Mouse (Mus musculus): Measurements from ENCODE around the gene Bmt2. TPM values are rescaled to one million over a fixed set of nuclear protein-coding genes. Genes with fewer than 3 reads are reported as not detected.

Bmt2 gene
- polyA plus RNA-seq, 1 experiment from 2014 or later, result 3.5 TPM

GRCm38 (mm10) chr6:13592729-13593345 is 84.9 kb downstream of the Bmt2 start:
- Histone ChIP-seq H3K9ac (no peak overlapping the region), H3K4me1 (replicated peaks) (peaks cover 8% of the 10 kb centered on the region), H3K4me3 (replicated peaks) (no peak overlapping the region), H3K36me3 (peaks cover 35% of the 10 kb centered on the region), H3K4me2 (no peak overlapping the region), H3K9me3 (replicated peaks) (no peaks in the 10 kb centered on the region), H3K27me3 (no peaks in the 10 kb centered on the region), H3K27ac (no peak overlapping the region)
- WGBS (ENCODE audit: insufficient replicate concordance), result 43% methylated on average over 4 of the region's 4 CpGs
- ATAC-seq (ENCODE audit: low read depth), result no peak
- DNase-seq, result no peak

GRCm38 (mm10) chr6:13586560-13586959 is 91.2 kb downstream of the Bmt2 start:
- peak; percentile 82 for ATAC-seq (ENCODE audit: low read depth)
- Histone ChIP-seq H3K9ac (no peak overlapping the region), H3K4me1 (replicated peaks) (peaks cover 9% of the 10 kb centered on the region), H3K4me2 (peak overlapping the region; percentile 19; the same call in 1 of the 2 replicates), H3K4me3 (replicated peaks) (no peak overlapping the region), H3K9me3 (replicated peaks) (no peaks in the 10 kb centered on the region), H3K27me3 (no peaks in the 10 kb centered on the region), H3K36me3 (peaks cover 29% of the 10 kb centered on the region), H3K27ac (0 out of 2 replicates have a peak overlapping the region, but pooled peaks have one; percentile 39)
- 22% methylated on average over 2 of the region's 2 CpGs for WGBS (ENCODE audit: insufficient replicate concordance)
- no peak for DNase-seq

- H3K27ac ChIP-seq, result peak overlapping the region; percentile 39; the same call in 1 of the 2 replicates
Measured at GRCm38 (mm10) chr6:13586154-13586553, 91.6 kb downstream of the Bmt2 start.

GRCm38 (mm10) chr6:13584788-13585187 is 93.0 kb downstream of the Bmt2 start:
- no peaks in the 10 kb centered on the region for H3K27me3 ChIP-seq
- H3K27ac ChIP-seq, result no peak overlapping the region
- no peaks in the 10 kb centered on the region for H3K9me3 ChIP-seq (replicated peaks)
- H3K4me1 ChIP-seq (replicated peaks), result peaks cover 9% of the 10 kb centered on the region
- H3K9ac ChIP-seq, result no peak overlapping the region
- 78% methylated on average over 6 of the region's 6 CpGs for WGBS (ENCODE audit: insufficient replicate concordance)
- no peak for ATAC-seq (ENCODE audit: low read depth)
- DNase-seq, result no peak
- no peak overlapping the region for H3K4me3 ChIP-seq (replicated peaks)
- H3K36me3 ChIP-seq, result peaks cover 25% of the 10 kb centered on the region
- no peak overlapping the region for H3K4me2 ChIP-seq

More at GRCm38 (mm10) chr6:13586154-13586553, 91.6 kb downstream of the Bmt2 start:
- H3K4me1 ChIP-seq (replicated peaks), result peaks cover 9% of the 10 kb centered on the region
- H3K27me3 ChIP-seq, result no peaks in the 10 kb centered on the region
- 39% methylated on average over 8 of the region's 8 CpGs for WGBS (ENCODE audit: insufficient replicate concordance)
- no peak for DNase-seq
- H3K9me3 ChIP-seq (replicated peaks), result no peaks in the 10 kb centered on the region
- no peak overlapping the region for H3K9ac ChIP-seq
- H3K36me3 ChIP-seq, result peaks cover 28% of the 10 kb centered on the region
- no peak overlapping the region for H3K4me3 ChIP-seq (replicated peaks)
- peak; percentile 66 for ATAC-seq (ENCODE audit: low read depth)
- H3K4me2 ChIP-seq, result peak overlapping the region; percentile 19; the same call in 1 of the 2 replicates

- 72% methylated on average over 1 of the region's 1 CpGs for WGBS (ENCODE audit: insufficient replicate concordance)
- Histone ChIP-seq H3K4me3 (replicated peaks) (no peak overlapping the region), H3K4me2 (no peak overlapping the region), H3K36me3 (peaks cover 38% of the 10 kb centered on the region), H3K27me3 (no peaks in the 10 kb centered on the region), H3K4me1 (replicated peaks) (peaks cover 9% of the 10 kb centered on the region), H3K27ac (no peak overlapping the region), H3K9ac (no peak overlapping the region), H3K9me3 (replicated peaks) (no peaks in the 10 kb centered on the region)
- no peak for ATAC-seq (ENCODE audit: low read depth)
- no peak for DNase-seq
Measured at GRCm38 (mm10) chr6:13582075-13582474, 95.7 kb downstream of the Bmt2 start.

Other genes with a start within 250 kb of the Bmt2 start
- 13.6 and 17.1 TPM in 2 replicates for gene Tmem168, start 69.9 kb downstream of the Bmt2 start, polyA plus RNA-seq (2015; fragmentation: Nextera tagmentation; extraction: Ambion mirVana)
- gene Gpr85, start 162.0 kb upstream of the Bmt2 start, polyA plus RNA-seq (2015; fragmentation: Nextera tagmentation; extraction: Ambion mirVana), result 0.69 and 0.74 TPM in 2 replicates
- gene 2610001J05Rik, start 193.6 kb upstream of the Bmt2 start, polyA plus RNA-seq (2015; fragmentation: Nextera tagmentation; extraction: Ambion mirVana), result 54.6 and 55.1 TPM in 2 replicates

All from liver, embryonic 13.5 days (tissue).